Mouse (Mus musculus) ES-Bruce4 (cell line): Measurements from ENCODE around the gene Btg2. TPM values are rescaled to one million over a fixed set of nuclear protein-coding genes. Genes with fewer than 3 reads are reported as not detected.

Experiments used
- H3K27ac ChIP-seq: 2 replicates; pipeline ENCODE4 v1.5.1; 2012; ENCODE audit warnings: low read length, inconsistent platforms; ENCODE audit not compliant: insufficient read depth
- H3K27me3 ChIP-seq: 2 replicates; pipeline ENCODE4 v1.6.1; 2012; ENCODE audit warnings: mild to moderate bottlenecking, low read length, inconsistent platforms; ENCODE audit not compliant: control insufficient read depth, poor library complexity, insufficient read depth, severe bottlenecking
- H3K36me3 ChIP-seq: 2 replicates; pipeline ENCODE4 v1.6.1; 2012; ENCODE audit warnings: inconsistent platforms, mild to moderate bottlenecking, low read length, moderate library complexity; ENCODE audit not compliant: control insufficient read depth, poor library complexity, insufficient read depth, severe bottlenecking
- H3K4me1 ChIP-seq: one replicate; pipeline ENCODE4 v1.8.1; 2011; ENCODE audit warnings: low read length; ENCODE audit not compliant: control insufficient read depth, insufficient read depth
- H3K4me3 ChIP-seq: 2 replicates; pipeline ENCODE4 v1.5.1; 2011; ENCODE audit warnings: low read depth, mild to moderate bottlenecking, low read length
- H3K9ac ChIP-seq: 2 replicates; pipeline ENCODE4 v1.6.1; 2012; ENCODE audit warnings: low read depth, mild to moderate bottlenecking, inconsistent platforms; ENCODE audit not compliant: poor library complexity, severe bottlenecking
- H3K9me3 ChIP-seq: replicated peaks from 2 replicates; pipeline ENCODE4 v1.6.1; 2012; ENCODE audit warnings: mild to moderate bottlenecking, low read length, inconsistent platforms; ENCODE audit not compliant: control insufficient read depth, poor library complexity, insufficient read depth, severe bottlenecking
- CTCF ChIP-seq: IDR thresholded peaks from one replicate; pipeline ENCODE4 v1.8.1; 2011; ENCODE audit warnings: low read depth, low read length
- EP300 ChIP-seq: IDR thresholded peaks from 2 replicates; pipeline ENCODE4 v1.6.1; 2011; ENCODE audit warnings: low read depth, low read length; ENCODE audit not compliant: insufficient read depth
- POLR2A ChIP-seq: IDR thresholded peaks from one replicate; pipeline ENCODE4 v1.8.1; 2011; ENCODE audit warnings: low read length; ENCODE audit not compliant: insufficient read depth
- polyA plus RNA-seq: library from polyadenylated mRNA; stranded (reverse); fragments of >200 nt; gene quantifications from 2 replicates; pipeline ENCODE4 v1.2.4, GENCODE M21; 2011; ENCODE audit warnings: low read depth; ENCODE audit not compliant: missing spikeins, insufficient read depth, insufficient read length

Gene Btg2
- polyA plus RNA-seq, 1 experiment = 109 TPM

- peaks cover 30% of the 10 kb centered on the region for H3K36me3 ChIP-seq
- no peaks in the 10 kb centered on the region for H3K27me3 ChIP-seq
- H3K4me1 ChIP-seq = no peaks in the 10 kb centered on the region
- H3K9me3 ChIP-seq = no peaks in the 10 kb centered on the region
- H3K4me3 ChIP-seq = no peak overlapping the region
- H3K27ac ChIP-seq = no peak overlapping the region
- H3K9ac ChIP-seq = no peak overlapping the region
- no peak for TF ChIP-seq EP300
- no peak for TF ChIP-seq POLR2A
- TF ChIP-seq CTCF = no peak
Observed at GRCm38 (mm10) chr1:134073658-134074057, 5.3 kb downstream of the Btg2 start.

GRCm38 (mm10) chr1:134073061-134073564 is 5.8 kb downstream of the Btg2 start:
- Histone ChIP-seq H3K36me3 (peaks cover 30% of the 10 kb centered on the region), H3K4me1 (no peaks in the 10 kb centered on the region), H3K4me3 (no peak overlapping the region), H3K9me3 (no peaks in the 10 kb centered on the region), H3K9ac (no peak overlapping the region), H3K27me3 (no peaks in the 10 kb centered on the region), H3K27ac (no peak overlapping the region)
- TF ChIP-seq EP300 (no peak), POLR2A (no peak)

GRCm38 (mm10) chr1:134071411-134072018 is 7.4 kb downstream of the Btg2 start:
- TF ChIP-seq CTCF (no peak), EP300 (no peak), POLR2A (no peak)
- Histone ChIP-seq H3K36me3 (peaks cover 17% of the 10 kb centered on the region), H3K9ac (no peak overlapping the region), H3K27ac (no peak overlapping the region), H3K9me3 (no peaks in the 10 kb centered on the region), H3K4me1 (no peaks in the 10 kb centered on the region), H3K27me3 (no peaks in the 10 kb centered on the region), H3K4me3 (no peak overlapping the region)

GRCm38 (mm10) chr1:134070099-134070669 is 8.7 kb downstream of the Btg2 start:
- peaks cover 6% of the 10 kb centered on the region for H3K36me3 ChIP-seq
- no peaks in the 10 kb centered on the region for H3K4me1 ChIP-seq
- no peak overlapping the region for H3K4me3 ChIP-seq
- no peaks in the 10 kb centered on the region for H3K27me3 ChIP-seq
- H3K9me3 ChIP-seq = no peaks in the 10 kb centered on the region
- TF ChIP-seq CTCF (no peak), EP300 (no peak), POLR2A (no peak)
- H3K9ac ChIP-seq = no peak overlapping the region
- no peak overlapping the region for H3K27ac ChIP-seq

- Histone ChIP-seq H3K27ac (no peak overlapping the region), H3K36me3 (no peaks in the 10 kb centered on the region), H3K4me1 (peaks cover 6% of the 10 kb centered on the region), H3K27me3 (no peaks in the 10 kb centered on the region), H3K9me3 (no peaks in the 10 kb centered on the region), H3K9ac (no peak overlapping the region), H3K4me3 (no peak overlapping the region)
- TF ChIP-seq POLR2A (no peak), EP300 (0 out of 2 replicates have a peak, but pooled peaks have one; percentile 44), CTCF (no peak)
Observed at GRCm38 (mm10) chr1:134067143-134067619, 11.7 kb downstream of the Btg2 start.

GRCm38 (mm10) chr1:134066554-134066953 is 12.4 kb downstream of the Btg2 start:
- Histone ChIP-seq H3K4me1 (peaks cover 6% of the 10 kb centered on the region), H3K27ac (no peak overlapping the region), H3K36me3 (no peaks in the 10 kb centered on the region), H3K27me3 (no peaks in the 10 kb centered on the region), H3K9me3 (no peaks in the 10 kb centered on the region), H3K4me3 (no peak overlapping the region), H3K9ac (no peak overlapping the region)
- TF ChIP-seq POLR2A (no peak), EP300 (no peak), CTCF (no peak)
